Mouse (Mus musculus) heart, adult 2 months (tissue): ENCODE measurements at regions not wholly inside any gene's neighbourhood (a gene's known extent, or its start where the extent isn't known, plus 50 kb on each side); places are given as distances from the start of the nearest gene placed in this dataset.

Source experiments
- CTCF ChIP-seq: fragments of 200-600 bp; IDR thresholded peaks from 2 replicates; pipeline ENCODE4 v1.8.1; 2022; ENCODE audit warnings: antibody characterized with exemption, mild to moderate bottlenecking, moderate library complexity
- EP300 ChIP-seq: fragments of 200-500 bp; IDR thresholded peaks from 2 replicates; pipeline ENCODE4 v1.6.1; 2011; ENCODE audit warnings: low read depth, low read length, control low read depth; ENCODE audit not compliant: insufficient read depth
- POLR2A ChIP-seq: fragments of 200-500 bp; IDR thresholded peaks from 2 replicates; pipeline ENCODE4 v1.6.1; 2011; ENCODE audit warnings: mild to moderate bottlenecking, low read depth, low read length, control low read depth; ENCODE audit not compliant: insufficient read depth

DNA sequence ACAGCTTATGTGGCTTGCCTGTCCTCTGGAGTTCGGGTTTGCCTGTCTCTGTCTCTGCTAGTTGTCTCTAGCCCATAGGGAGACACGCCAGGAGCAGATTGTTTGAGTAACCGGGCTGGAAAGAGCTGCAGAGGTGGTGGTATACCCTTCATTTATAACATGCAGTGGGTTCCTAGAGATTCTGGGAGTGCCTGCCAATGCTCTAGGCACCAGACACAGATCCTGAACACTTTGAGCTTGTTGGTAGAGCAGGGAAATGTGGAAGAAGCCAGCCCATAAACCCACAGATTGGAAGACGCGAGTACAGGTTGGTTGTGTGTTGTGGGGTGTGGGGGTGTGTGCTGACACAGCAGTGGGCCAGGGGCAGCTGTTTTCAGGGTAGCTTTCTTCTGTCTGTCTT lies 255.9 kb downstream of the Diras2 start:
- TF ChIP-seq POLR2A: no peak
- TF ChIP-seq CTCF: no peak
- TF ChIP-seq EP300: no peak
